Mouse (Mus musculus) right cerebral cortex, postnatal 4 days (tissue): ENCODE data around the gene Syn2.

Experiments used
- DNase-seq: peaks from one replicate; pipeline ENCODE4 v3.0.0-alpha.2; 2022

Syn2 gene

DNA sequence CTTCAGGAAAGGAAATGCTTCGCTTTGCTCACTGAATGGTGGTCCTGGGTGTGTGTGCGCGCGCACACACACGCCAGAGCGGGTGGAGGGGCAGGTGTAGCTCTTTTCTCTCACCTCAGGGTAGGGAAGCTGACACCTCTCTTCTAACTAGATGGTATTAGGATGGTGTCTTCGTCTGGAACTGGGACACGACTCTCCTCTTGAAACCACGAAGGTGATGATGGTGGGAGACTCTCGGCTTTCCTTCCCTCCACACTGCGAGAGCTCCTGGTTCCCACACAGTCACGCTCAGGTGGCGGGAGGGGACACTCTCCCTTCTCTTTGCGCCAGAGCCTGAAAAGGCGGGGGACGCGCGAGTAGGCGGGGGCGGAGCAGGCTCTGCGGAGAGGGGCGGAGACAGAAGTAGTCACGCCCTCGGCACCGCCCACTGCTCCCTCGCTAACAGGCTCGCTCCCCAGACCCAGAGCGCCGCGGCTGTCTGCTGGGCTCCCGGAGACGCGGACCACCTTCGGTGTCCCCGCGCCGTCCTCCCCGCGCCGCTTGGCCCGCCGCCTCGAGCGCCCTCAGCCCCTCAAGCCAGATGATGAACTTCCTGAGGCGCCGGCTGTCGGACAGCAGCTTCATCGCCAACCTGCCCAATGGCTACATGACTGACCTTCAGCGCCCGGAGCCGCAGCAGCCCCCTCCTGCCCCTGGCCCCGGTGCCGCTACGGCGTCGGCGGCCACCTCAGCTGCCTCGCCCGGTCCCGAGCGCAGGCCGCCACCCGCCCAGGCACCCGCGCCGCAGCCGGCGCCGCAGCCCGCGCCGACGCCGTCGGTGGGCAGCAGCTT lies at the start of gene Syn2:
Syn2 (plus strand) TSS at position 402 of the 831 bp plus-strand sequence.
- peak; percentile 89 for DNase-seq

DNA sequence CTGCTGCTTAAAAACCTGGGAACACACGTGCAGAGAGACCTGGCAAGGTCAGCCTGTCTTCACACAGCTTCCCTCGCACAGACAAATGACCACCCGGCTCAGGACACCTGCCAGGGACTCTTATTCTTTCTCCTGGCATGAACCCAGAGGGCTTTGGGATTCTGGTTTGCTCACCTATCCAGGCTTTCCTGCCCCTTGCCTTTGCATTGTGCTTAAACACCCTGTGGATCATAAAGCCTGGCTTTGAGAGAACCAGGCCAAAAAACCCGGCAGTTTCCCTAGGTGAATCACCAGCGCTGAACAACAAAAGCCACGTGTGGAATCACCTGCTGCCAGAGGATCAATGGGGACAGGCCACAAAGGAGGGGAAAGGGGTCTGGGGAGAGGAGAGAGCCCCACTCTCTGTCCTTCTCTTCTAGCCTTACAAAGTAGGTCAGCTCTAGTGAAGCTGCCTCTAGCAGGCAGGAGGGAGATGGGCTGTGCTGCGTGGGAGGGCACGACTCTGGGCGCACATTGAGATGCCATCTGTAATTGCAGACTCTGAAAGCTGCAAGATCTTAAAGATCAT lies 49.3 kb upstream of the Syn2 start:
- peak; percentile 24 for DNase-seq

DNA sequence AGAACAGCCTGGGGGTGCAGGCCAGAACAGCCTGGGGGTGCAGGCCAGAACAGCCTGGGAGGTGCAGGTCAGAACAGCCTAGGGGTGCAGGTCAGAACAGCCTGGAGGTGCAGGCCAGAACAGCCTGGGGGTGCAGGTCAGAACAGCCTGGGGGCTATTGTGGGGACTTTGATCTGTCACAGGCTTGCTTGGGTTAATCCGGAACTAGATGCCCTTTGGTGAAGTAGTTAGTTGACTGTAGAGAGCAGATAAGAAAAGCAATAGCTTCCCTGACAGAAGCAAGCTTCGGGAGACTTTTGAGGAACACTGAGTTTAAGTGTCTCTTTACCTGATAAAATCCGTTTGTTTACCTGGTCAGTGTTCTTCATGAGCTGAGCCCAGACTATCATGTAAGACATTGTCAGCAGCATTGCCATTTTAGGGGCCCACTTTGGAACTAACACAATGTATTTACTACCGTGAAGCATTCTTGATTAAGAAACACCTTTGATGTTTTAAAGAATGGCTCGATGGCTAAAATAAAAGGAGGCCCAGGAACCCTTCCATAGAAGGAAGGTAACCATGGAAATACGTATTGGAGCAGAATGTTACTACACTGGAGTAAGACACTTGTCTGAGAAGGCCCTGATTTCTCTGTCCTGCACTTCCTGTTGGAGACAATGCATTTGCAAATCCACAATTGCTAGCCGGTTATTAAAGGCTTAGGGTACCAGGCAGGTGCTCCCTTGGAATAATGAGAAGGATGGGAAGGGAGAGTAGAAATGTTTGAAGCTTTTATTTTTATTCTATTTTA lies 46.2 kb upstream of the Syn2 start:
- DNase-seq: no peak

DNA sequence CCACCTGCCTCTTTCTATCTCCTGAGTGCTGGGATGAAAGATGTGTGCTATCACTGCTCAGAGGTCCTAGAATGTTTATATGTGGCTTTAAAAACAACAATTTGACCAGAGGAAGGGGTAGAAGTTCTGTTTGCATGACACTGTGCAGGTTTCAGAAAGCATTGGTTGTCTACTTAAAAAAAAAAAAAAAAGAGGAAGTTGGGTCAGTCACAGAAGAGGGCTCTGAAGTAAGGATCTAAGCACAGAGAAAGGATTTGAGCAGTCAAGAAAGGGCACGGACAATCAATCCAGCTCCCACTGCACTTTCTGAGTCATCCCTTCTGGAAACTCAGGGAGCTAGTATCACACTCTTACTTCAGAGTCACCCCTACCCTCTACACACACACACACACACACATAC lies 43.0 kb upstream of the Syn2 start:
- DNase-seq: no peak

DNA sequence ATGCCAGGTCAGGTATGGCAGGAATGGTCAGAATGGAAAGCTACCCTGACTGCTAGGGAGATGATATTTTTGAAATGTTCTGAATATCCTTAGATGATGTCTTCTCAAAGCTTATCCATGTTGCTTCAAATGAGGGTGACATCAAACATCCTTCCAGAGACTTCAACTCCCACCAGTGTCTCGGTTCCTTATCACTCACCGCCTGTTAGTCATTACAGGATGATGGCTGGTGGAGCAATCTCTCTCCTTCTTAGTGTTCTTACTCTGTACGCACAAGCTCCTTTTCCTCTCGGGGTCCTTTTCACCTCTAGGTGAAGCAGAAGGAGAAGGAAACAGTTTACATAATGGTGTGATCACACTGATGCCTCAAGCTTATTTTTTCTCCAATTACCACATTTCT lies 32.2 kb upstream of the Syn2 start:
- no peak for DNase-seq

DNA sequence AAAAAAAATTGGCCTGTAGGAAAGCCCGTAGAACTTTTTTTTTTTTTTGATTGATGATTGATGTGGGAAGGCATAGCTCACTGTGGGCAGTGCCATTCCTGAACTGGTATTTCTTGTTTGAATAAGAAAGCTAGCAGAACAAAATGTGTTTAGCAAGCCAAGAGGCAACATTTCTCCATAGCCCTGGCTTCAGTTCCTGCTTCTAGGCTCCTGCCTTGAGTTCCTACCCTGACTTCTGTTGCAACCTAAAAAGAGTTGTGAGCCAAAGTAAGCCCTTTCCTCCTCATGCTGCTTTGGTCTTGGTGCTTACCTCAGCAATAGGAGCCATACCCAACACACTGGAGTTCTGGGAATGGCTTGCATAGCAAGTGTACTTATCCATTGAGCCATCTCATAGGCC lies 23.3 kb upstream of the Syn2 start:
- DNase-seq: no peak

DNA sequence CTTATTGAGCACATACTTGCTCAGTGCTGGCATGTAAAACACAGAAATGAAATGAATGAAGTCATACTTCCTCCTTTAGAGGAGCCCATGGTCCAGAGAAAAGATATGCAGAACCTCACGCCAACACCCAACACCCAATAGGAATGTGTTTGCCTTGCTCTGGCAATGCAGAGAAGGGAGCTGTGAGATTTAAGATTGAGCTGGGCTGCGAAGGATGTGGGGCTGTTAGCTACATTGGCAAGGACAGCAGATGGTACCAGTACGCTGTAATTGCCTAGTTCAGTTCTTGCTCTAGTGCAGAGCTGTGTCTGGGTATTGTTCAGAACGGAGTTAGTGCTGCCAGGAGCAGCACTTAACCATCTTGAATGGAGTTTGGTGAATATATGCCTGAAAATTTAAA lies 12.5 kb upstream of the Syn2 start:
- no peak for DNase-seq

DNA sequence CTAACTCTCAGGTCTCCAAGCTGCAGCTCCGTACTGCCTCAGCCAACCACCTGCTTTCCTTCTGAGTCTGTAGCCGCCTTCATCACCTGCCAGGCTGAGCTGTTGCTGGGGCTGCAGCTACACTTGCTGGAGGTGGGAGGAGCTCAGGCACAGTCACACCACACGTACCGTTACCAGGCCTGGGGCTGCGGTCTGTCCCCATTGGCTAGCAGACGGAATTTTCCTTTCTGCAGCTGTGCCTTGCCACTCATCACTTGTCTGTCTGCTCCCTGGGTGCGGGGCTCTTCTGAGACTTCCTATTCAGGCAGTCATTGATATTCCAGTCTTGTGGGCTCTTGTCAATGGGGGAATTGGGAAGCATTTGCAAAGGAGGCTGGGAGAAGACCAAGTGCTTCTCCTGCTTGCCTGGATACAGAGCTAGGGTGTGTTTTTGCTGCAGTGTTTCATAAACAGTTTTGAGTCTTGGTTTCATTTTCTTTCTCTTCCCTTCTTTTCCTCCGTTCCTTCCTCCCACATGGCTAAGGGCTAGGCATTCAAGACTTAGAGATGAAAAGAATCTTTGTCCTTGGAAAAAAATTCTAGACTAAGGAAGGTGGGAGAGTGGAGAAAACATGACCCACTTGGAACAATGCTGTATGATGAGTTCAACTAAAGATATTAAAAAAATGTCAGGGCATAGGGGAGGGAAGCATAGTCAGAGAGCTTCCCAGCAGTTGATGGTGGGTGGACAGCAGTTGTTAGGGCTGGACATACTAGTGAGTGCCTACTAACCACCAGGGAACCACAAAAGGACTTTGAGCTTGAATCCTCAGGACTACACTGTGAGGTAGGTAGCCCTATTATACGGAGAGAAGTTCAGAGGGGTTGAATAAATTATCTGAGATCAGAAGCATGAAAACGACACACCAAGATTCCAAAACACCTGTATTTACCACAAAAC lies 11.2 kb upstream of the Syn2 start:
- DNase-seq: peak; percentile 52

DNA sequence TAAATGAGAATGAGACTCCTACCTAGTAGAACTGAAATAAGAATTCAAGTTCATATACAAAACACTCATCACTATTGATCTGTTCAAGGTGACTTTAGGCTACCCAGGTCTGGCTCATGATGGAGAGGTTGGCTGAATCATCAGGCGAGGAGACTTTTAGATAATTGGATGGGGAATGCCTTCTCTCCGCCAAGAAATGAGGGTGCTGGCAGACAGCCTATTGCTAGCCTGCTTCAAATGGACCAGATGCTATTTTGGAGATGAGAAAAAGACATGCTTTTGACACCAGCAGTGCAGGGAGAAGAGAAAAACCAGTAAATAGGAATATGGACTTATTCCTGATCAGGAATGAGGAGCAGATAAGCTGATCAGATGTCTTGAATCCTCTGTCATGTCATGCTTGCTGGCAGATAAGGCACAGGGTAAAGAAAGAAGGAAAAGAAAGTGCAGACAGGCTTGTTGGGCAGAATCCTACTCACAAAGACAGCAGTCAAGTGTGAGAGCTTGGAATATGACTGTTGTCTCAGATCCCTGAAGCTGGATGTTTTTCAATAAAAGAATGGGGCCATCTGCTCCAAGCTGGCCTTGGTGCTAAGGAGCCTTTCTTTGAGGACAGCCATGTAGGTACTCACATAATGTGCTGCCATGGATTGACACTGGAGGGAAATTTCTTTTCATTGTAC lies 9.9 kb upstream of the Syn2 start:
- DNase-seq: peak; percentile 70

DNA sequence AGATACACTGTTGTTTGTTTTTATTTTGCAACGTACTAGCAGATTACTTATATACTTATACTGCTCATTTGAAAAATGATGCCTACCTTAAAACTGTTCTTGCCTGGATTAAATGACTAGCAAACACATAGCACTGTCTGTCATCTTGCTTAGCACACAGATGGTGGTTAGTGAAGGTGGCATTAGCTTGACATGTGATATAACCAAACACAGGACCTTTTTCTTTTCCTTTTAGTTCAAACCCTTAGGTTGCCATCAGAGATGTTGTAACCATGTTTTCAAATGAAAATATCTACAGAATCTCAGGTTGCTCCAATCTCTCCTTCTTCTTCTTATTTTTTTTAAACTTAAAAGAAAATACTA lies 9.4 kb upstream of the Syn2 start:
- no peak for DNase-seq

DNA sequence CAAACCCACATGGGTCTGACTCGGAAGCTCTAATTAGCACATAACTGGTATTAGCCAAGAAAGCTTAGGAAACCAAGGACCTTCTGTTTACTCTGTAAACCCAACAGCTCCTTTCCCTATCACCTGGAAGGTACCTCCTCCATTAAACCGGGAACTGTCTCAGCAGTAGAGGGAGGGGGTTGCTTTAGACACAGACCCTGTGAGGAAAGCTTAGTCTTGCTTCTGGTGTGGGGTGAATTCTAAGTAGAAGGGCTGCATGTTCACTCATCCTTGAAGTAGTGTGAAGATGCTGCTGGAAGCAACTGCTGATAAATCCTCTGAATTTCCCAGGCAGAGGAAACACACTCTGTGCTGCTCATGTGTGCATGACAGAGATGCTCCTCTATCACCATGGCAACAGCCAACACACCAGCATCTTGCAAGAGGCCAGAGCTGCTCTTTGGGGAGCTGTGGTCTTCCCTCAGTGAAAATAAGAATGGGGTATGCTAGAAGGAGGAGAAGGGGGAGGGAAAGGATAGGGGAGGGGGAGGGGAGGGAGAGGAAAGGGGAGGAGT lies 8.4 kb upstream of the Syn2 start:
- DNase-seq: peak; percentile 38

DNA sequence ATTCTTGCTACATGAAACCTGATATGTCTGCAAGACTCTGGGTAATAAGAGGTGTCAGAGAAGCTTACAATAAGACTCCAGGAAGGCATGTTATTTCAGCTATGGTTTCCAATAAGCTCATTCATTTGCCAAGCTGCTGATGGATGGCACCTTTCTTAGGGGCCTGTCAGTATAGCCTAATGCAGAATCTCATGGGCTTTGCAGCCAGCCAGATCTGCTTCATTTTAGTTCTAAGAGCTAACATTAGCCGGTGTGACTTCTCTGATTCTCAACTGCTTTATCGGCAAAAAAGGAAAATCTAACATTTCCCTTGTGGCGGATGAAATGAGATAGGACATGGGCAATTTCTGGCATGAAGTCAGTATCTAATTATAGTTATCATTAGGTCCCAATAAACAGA lies 7.9 kb upstream of the Syn2 start:
- no peak for DNase-seq

DNA sequence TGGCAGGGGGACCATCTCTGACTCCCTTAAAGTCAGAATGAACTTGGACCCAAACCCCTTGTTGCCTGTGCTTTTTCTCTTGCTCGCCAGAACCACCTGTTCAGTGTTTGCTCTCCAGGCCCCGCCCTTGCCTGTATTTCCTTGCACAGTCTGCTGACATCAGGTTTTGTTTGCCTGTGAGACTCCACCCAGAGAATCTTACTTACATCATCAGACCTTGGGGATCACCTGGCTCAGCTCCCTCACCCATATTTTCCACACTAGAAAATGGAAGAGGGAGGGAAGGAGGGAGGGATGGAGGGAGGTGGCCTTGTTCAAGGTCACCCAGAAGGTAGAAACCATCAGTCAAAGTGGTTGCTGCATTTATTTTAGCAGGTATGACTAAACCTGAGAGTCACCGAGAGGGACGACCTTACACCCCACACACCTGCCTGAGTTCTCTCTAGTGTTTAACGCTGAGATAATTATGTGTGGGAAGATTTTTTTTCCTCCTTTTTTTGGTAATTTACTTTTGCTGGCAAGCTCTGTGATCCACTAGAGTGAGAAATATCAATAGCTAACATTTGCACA lies 7.4 kb upstream of the Syn2 start:
- DNase-seq: no peak

DNA sequence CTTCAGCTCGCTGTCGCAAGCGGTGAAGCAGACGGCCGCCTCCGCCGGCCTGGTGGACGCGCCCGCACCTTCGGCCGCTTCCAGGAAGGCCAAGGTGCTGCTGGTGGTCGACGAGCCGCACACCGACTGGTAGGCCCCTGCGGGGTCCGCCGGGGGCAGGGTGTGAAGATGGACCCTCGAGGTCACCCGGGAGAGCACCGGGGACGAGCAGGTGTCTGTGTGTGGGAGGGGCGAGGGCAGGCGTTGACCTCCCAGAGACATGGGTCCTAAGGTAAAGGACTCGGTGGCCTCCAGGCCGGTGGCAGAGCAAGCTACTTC lies 589 bp downstream of the Syn2 start:
- no peak for DNase-seq

DNA sequence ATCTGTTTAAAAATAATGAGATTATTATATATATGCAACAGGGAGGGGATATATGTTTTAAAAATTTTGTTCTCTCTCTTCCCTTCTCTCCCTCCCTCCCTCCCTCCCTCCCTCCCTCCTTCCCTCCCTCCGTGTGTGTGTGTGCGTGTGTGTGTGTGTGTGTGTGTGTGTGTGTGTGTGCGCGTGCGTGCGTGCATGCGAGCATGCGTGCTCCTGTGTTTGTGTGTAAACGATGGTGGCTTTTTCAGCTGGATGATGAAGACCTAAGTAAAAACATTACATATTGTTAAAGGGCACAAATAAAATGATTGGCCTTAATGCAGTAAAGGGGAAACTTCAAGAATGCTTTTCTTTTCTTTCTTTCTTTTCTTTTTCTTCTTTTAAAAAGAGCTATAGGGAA lies 1.5 kb downstream of the Syn2 start:
- no peak for DNase-seq

DNA sequence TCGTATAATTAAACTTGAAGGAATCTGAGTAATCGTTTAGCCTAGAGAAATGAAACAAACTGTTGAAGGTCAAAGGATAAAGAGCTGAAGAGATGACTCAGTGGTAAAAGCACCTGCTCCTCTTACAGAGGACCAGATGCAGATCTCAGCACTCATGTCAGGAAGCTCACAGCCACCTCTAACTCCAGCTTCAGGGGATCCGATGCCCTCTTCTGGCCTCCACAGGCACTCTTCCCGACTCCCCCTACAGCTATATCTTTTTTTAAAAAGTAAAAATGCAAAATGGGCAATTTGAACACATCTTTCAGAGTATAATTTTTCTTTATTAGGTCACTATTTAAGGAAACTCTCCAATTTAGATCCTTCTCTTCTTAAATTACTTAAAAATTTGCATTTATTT lies 6.7 kb downstream of the Syn2 start:
- DNase-seq: no peak

DNA sequence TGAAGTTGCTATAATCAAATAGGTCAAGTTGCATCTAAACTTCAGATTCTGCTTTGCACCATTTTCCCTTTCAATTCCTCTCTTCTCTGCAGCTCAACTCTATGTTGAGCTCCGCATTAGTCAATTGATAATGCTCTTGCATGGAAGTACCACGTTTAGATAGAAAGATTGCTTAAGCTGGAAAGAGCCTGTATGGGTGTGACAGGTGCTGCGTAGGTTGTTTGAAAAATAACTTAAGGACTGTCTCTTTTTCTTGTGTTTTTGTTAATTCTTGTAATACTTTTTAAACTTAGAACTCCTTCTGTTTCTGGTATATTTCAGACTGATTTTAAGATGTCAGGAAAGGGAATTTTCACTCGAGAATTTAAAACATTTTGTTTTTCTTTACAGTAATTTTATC lies 26.5 kb downstream of the Syn2 start:
- DNase-seq: no peak

DNA sequence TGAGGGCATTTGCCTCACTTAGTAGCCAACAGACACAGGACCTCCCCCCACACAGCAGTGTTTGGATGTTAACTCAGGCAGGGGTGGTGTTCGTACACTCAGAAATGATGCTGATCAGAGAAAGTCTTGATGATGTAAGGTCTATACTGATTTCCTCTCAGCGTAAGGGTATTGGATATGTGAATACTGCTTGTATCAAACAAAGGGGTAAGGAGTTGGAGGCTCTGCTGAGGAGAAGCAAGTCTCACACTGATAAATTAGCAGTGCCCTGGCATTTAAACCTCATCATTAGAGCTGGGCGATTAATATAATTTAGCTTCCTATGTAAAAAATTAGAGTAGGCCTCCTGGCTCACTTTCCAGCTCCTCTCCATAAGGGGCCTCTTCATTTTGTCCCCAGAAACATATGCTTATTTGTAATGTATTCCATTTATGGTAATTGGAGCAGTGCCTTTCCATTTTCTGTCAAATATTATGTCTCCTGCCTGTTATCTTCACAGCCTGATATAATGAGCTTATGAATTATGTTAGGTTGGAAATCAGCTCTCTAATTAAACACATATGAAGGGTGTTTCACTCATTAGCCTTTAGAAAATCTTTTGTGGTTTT lies 31.3 kb downstream of the Syn2 start:
- DNase-seq: no peak

DNA sequence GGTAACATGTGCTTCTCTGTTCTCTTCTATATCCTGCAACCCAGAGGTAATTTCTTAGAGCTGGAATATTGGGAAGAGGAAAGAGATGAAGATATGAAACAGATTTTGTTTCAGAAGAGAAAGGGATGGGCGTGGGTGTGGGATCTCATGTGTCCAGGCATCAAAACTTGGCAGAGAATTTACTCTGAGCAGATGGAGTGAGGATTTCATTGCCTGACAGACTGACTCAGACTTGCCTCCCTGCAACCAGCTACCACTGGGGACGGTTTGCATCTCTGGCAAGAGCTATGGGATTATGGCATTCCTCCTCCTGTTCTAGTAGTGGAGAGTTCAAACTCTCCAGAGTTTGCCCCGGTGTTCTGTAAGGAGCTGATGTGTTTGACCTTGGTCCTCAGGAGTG lies 34.2 kb downstream of the Syn2 start:
- no peak for DNase-seq

DNA sequence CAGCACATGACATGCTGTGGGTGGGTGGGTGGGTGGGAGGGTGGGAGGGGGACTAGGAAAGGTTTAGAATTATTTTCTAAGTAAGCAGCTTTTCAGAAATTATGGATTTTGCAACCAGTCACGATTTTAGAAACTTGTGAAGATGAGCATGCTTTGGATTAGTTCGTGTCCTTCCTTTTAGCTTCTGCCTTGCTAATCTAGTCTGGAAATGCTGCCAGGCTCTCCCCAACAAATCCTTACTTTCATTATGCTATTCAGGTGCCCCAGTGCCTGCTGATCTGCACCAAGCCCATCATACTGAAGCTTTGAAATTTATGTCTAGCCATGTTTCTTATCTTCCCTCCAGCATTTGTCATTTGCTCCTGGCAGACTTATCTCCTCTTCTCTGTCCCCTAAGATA lies 34.8 kb downstream of the Syn2 start:
- no peak for DNase-seq

DNA sequence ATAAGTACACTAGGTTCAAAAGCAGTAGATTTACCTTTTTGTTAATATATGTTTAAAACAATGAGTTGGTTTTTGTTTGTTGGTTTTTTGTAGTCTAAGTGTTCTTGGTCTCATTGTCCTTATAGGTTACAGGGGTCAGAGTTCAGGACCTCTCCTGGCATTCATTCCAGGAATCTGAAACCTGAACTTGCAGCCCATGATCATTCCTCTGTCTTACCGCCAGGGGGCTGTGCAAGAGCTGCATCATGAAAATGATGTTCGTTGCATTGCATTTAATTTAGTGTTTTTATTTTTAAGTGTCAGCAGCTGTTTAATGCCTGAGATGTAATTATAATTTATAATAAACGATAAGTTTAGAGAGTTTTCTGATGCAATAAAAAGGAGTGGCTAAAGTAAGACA lies 40.1 kb downstream of the Syn2 start:
- DNase-seq: no peak
